Mouse (Mus musculus): ENCODE measurements around the gene Cspg4.

- TF ChIP-seq CTCF (IDR thresholded peaks at IDR 0.05; ENCODE audit: low read depth, low read length): no peak
- no peak for TF ChIP-seq POLR2A (IDR thresholded peaks at IDR 0.05; ENCODE audit: extremely low read depth, insufficient read depth, low read length)
These were observed 18.0 kb downstream of the Cspg4 start for GRCm38 (mm10) chr9:56882818-56883217.
